Mouse (Mus musculus): ENCODE data around the gene Vmn1r234. TPM values are rescaled to one million over a fixed set of nuclear protein-coding genes. Genes with fewer than 3 reads are reported as not detected.
"Not testable (repeated sequence)": the region's sequence is repeated elsewhere in the genome, so short reads cannot be mapped to it uniquely, and the experiment has no call there.

The Vmn1r234 gene
- total RNA-seq (2021), result not detected
- polyA plus RNA-seq (2012; rRNA removed), result not detected in 2 replicates
- long read RNA-seq, result 0 reads

DNA sequence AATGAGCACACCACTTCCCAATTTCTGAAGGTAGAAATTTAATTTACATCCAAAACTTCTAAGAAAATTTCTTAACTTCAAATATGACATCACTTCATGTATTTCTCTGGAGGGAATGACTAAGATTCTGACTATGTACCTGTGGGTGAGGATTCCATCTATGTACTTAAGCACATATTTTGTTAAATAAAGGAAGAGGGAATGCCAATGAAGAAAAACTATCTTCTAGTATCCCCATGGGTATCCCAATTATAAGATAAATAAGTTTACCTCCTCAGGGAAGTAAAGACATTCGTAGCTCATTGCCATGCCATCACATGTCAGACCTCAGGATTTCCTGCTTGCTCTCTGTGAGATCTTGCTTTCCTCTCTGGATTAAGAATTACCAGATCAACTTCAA is at the start of gene Vmn1r234:
Vmn1r234 (plus strand) TSS at position 301 of the 400 bp plus-strand sequence.
- Histone ChIP-seq H3K27me3 (ENCODE audit: control insufficient read depth, insufficient read depth, low read length) (no peaks in the 10 kb centered on the region), H3K79me2 (replicated peaks; ENCODE audit: control insufficient read depth, insufficient read depth, low read length) (no peaks in the 10 kb centered on the region), H3K9ac (ENCODE audit: low read depth, low read length) (no peak within 1 kb of the TSS), H3K36me3 (ENCODE audit: control insufficient read depth, insufficient read depth, low read length) (no peaks in the 10 kb centered on the region), H3K4me1 (ENCODE audit: control insufficient read depth, insufficient read depth, low read length) (no peaks in the 10 kb centered on the region), H3K27ac (no peak within 1 kb of the TSS), H3K4me3 (no peak within 1 kb of the TSS)
- intact Hi-C loops (cut with DNase I), result no loop called here
- DNase-seq, result no peak
- TF ChIP-seq CTCF (IDR thresholded peaks at IDR 0.05), result no peak
- TF ChIP-seq EP300 (IDR thresholded peaks at IDR 0.05; ENCODE audit: insufficient read depth, low read depth, low read length), result no peak
- TF ChIP-seq POLR2A (IDR thresholded peaks at IDR 0.05; ENCODE audit: insufficient read depth, low read depth, low read length), result no peak
- WGBS, result 47% methylated on average over 1 of the region's 1 CpGs

DNA sequence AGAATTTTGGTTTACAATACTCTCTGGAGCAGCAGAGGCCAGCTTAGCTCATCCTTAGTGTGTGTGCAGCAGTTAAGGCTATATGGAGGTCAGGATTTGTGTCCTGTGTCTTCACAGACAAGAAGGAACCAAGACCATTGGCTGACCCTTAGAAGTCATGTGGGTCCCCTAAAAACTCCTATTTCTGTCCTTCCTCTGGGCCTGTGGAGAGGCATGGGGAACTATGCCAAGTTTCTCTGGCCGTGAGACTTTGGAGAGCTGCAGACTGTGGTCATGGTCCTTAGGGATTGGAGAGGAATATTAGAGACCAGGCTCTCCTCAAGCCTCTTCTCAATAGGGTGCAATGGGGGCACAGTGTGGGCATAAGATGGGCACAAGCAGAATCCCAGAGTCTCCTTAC is 14.8 kb upstream of the Vmn1r234 start:
- intact Hi-C loops (cut with DNase I); H3K27me3 ChIP-seq (ENCODE audit: control insufficient read depth, insufficient read depth, low read length); H3K4me1 ChIP-seq (ENCODE audit: control insufficient read depth, insufficient read depth, low read length); H3K27ac ChIP-seq; H3K36me3 ChIP-seq (ENCODE audit: control insufficient read depth, insufficient read depth, low read length); H3K79me2 ChIP-seq (replicated peaks; ENCODE audit: control insufficient read depth, insufficient read depth, low read length); H3K9ac ChIP-seq (ENCODE audit: low read depth, low read length); H3K4me3 ChIP-seq: not testable (repeated sequence)
- DNase-seq, result peak in 1 of 2 experiments; percentile 29
- 40% methylated on average over 1 of the region's 1 CpGs for WGBS

DNA sequence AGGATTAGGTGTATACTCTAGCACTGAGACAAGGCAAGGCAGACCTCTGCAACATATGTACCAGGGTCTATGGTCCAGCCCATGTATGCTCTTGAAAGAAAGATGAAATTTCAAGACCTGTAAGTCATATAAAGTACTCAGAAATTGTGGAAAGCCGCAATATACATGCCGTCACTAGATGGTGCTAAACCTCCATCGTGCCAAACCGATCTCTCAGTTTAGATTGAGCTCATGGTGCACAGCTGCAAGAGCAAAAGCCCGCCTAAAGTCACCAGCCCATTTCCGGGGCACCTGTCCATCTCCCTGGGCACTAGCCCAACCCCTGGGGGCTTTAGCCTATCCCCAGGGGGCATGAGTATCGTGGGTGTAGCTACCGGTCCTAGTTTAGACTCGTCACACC is 5.8 kb downstream of the Vmn1r234 start:
- H3K9ac ChIP-seq (ENCODE audit: low read depth, low read length), result no peak overlapping the region
- 28% methylated on average over 9 of the region's 9 CpGs for WGBS
- H3K36me3 ChIP-seq (ENCODE audit: control insufficient read depth, insufficient read depth, low read length), result no peaks in the 10 kb centered on the region
- intact Hi-C loops (cut with DNase I), result loop anchor here (5.0 to 10.0 kb wide), 2 partner anchors 303 to 346 kb away; partner anchors contain the start of gene Zfp52
- no peak overlapping the region for H3K4me3 ChIP-seq
- peak; percentile 15 to 43 for DNase-seq
- H3K4me1 ChIP-seq (ENCODE audit: control insufficient read depth, insufficient read depth, low read length), result no peaks in the 10 kb centered on the region
- H3K79me2 ChIP-seq (replicated peaks; ENCODE audit: control insufficient read depth, insufficient read depth, low read length), result no peaks in the 10 kb centered on the region
- no peak for TF ChIP-seq EP300 (IDR thresholded peaks at IDR 0.05; ENCODE audit: insufficient read depth, low read depth, low read length)
- no peak for TF ChIP-seq POLR2A (IDR thresholded peaks at IDR 0.05; ENCODE audit: insufficient read depth, low read depth, low read length)
- TF ChIP-seq CTCF (IDR thresholded peaks at IDR 0.05), result peak; percentile 72
- no peak overlapping the region for H3K27ac ChIP-seq
- no peaks in the 10 kb centered on the region for H3K27me3 ChIP-seq (ENCODE audit: control insufficient read depth, insufficient read depth, low read length)

DNA sequence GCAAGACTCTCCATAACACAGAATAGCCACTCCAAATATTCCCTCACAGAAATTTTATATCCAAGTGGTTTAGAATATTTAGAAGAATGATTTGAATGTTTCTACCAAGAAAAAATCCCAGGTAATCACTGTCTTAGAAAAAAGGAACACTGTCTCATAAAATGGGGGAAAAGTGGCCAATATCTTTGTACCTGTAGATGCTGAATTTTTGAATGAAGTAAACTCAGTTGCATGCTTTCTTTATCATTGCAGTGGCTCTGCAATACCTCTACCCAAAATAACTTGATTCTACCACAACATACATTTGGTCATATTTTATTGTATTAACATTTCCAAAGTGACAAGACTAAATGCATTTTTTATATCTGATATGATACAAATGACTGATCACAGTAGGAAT is 30.2 kb downstream of the Vmn1r234 start, which contains the start of gene Vmn1r235:
Vmn1r235 (plus strand) TSS at position 301 of the 400 bp plus-strand sequence.
- no peaks in the 10 kb centered on the region for H3K79me2 ChIP-seq (replicated peaks; ENCODE audit: control insufficient read depth, insufficient read depth, low read length)
- DNase-seq, result no peak
- no peak within 1 kb of the TSS for H3K4me3 ChIP-seq
- no peak for TF ChIP-seq POLR2A (IDR thresholded peaks at IDR 0.05; ENCODE audit: insufficient read depth, low read depth, low read length)
- no peak for TF ChIP-seq EP300 (IDR thresholded peaks at IDR 0.05; ENCODE audit: insufficient read depth, low read depth, low read length)
- TF ChIP-seq CTCF (IDR thresholded peaks at IDR 0.05), result no peak
- intact Hi-C loops (cut with DNase I), result no loop called here
- H3K9ac ChIP-seq (ENCODE audit: low read depth, low read length), result no peak within 1 kb of the TSS
- no peaks in the 10 kb centered on the region for H3K4me1 ChIP-seq (ENCODE audit: control insufficient read depth, insufficient read depth, low read length)
- no peaks in the 10 kb centered on the region for H3K36me3 ChIP-seq (ENCODE audit: control insufficient read depth, insufficient read depth, low read length)
- H3K27ac ChIP-seq, result no peak within 1 kb of the TSS
- no peaks in the 10 kb centered on the region for H3K27me3 ChIP-seq (ENCODE audit: control insufficient read depth, insufficient read depth, low read length)

DNA sequence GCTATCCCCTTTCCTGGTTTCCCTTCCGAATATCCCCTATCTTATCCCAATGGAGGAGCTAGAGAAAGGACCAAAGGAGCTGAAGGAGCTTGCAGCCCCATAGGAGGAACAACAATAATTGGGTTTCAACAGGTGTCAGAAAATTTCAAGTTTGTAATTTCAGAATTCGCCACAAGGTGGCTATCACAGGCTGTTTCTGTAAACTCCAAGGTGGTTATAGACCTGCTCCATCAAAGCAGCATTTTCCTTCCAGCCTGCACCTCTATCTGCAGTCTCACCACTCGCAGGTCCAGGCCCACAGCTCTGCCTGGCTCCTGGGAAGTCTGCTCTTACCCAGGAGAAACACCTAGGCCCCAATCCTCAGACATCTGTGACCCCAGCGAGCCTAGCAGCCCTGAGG is 46.2 kb downstream of the Vmn1r234 start:
- Histone ChIP-seq H3K9ac (ENCODE audit: low read depth, low read length) (no peak overlapping the region), H3K79me2 (replicated peaks; ENCODE audit: control insufficient read depth, insufficient read depth, low read length) (no peaks in the 10 kb centered on the region), H3K4me1 (ENCODE audit: control insufficient read depth, insufficient read depth, low read length) (no peaks in the 10 kb centered on the region), H3K27ac (no peak overlapping the region), H3K4me3 (no peak overlapping the region), H3K27me3 (ENCODE audit: control insufficient read depth, insufficient read depth, low read length) (no peaks in the 10 kb centered on the region), H3K36me3 (ENCODE audit: control insufficient read depth, insufficient read depth, low read length) (no peaks in the 10 kb centered on the region)
- no peak for TF ChIP-seq POLR2A (IDR thresholded peaks at IDR 0.05; ENCODE audit: insufficient read depth, low read depth, low read length)
- TF ChIP-seq CTCF (IDR thresholded peaks at IDR 0.05), result peak; percentile 78
- TF ChIP-seq EP300 (IDR thresholded peaks at IDR 0.05; ENCODE audit: insufficient read depth, low read depth, low read length), result no peak
- peak; percentile 4 to 17 for DNase-seq
- WGBS, result 12% methylated on average over 4 of the region's 4 CpGs
- intact Hi-C loops (cut with DNase I), result loop anchor here (1.0 to 10.0 kb wide), 4 partner anchors 113 to 243 kb away; partner anchors contain the start of gene Zfp677

DNA sequence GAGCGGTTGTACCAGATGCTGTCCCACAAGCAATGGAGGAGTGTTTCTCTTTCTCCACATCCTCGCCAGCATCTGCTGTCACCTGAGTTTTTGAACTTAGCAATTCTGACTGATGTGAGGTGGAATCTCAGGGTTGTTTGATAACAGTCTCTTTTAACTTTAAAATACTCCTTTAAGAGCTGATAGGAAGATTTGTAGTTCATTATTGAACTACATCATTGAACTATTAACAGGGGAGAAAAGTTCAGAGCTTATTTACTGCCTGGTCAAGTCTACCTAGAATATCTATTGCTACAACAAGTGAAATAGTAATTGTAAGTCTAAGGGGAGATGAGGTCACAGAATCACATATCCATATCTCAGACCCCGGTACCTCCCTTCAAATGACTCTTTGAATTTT is 56.8 kb downstream of the Vmn1r234 start, which contains the start of gene Vmn1r236:
Vmn1r236 (plus strand) TSS at position 301 of the 400 bp plus-strand sequence.
- Histone ChIP-seq H3K36me3 (ENCODE audit: control insufficient read depth, insufficient read depth, low read length) (no peaks in the 10 kb centered on the region), H3K27ac (no peak within 1 kb of the TSS), H3K27me3 (ENCODE audit: control insufficient read depth, insufficient read depth, low read length) (no peaks in the 10 kb centered on the region), H3K79me2 (replicated peaks; ENCODE audit: control insufficient read depth, insufficient read depth, low read length) (no peaks in the 10 kb centered on the region), H3K9ac (ENCODE audit: low read depth, low read length) (no peak within 1 kb of the TSS), H3K4me1 (ENCODE audit: control insufficient read depth, insufficient read depth, low read length) (no peaks in the 10 kb centered on the region), H3K4me3 (no peak within 1 kb of the TSS)
- TF ChIP-seq POLR2A (IDR thresholded peaks at IDR 0.05; ENCODE audit: insufficient read depth, low read depth, low read length) (no peak), EP300 (IDR thresholded peaks at IDR 0.05; ENCODE audit: insufficient read depth, low read depth, low read length) (no peak), CTCF (IDR thresholded peaks at IDR 0.05) (no peak)
- intact Hi-C loops (cut with DNase I), result no loop called here
- no peak for DNase-seq
- WGBS, result 72% methylated on average over 3 of the region's 3 CpGs
